Mouse (Mus musculus) ES-Bruce4 (cell line): ENCODE results near the gene Cyb5r3.

Source experiments
- CTCF ChIP-seq: IDR thresholded peaks from one replicate; pipeline ENCODE4 v1.8.1; 2011; ENCODE audit warnings: low read depth, low read length
- EP300 ChIP-seq: IDR thresholded peaks from 2 replicates; pipeline ENCODE4 v1.6.1; 2011; ENCODE audit warnings: low read depth, low read length; ENCODE audit not compliant: insufficient read depth

DNA sequence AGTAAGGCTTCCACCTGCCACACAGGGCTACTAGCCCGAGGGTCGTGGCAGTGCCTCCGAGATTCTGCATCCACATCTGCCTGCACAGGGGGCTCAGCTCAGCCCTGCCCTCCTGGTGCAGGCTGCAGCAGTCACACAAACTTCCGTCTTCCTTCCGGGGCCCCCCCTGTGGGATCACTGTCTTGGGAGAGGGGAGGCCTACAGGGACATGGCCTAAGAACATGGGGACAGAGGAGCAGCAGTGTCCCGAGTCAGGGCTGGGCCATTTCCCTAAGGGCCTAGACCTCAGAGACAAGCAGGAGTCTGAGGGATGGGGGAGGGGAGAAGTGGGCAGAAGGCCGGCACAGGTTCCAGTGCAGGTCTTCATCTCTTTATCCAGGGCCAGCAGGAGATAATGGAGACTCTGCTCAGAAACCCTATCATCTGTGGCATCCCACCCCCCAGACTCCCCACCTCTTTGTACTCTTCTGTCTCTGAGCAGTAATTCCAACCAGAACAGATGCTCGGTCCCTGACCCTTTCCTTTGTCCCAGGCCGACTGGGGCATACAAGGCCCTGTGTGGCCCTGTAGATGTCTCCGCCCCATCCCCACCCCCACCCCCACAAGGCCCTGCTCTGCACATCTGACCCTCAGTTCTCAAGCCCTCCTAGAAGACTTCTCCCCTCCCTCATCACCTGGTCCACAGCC lies 11.2 kb downstream of the Cyb5r3 start:
- TF ChIP-seq EP300 (no peak), CTCF (no peak)
